Comparison of ENCODE assay signal across 19 mouse cellular contexts in genomic region chr4:44453552-44453951, GRCm38 (mm10).
"Had no signal": no experiment of that assay in that cellular context is flagged by ENCODE, and none has a peak within 500 bp of the region (broad histone marks: within the 10 kb centered on the region; RNA-seq: fewer than 3 reads in every experiment).

No protein-coding gene starts in this region.

- H3K4me1 ChIP-seq: limb, embryonic 13.5 days; liver, embryonic 12.5 days; liver, embryonic 15.5 days; lung, embryonic 15.5 days; megakaryocyte, embryonic 14.5 days had no signal

- H3K9ac ChIP-seq: limb, embryonic 13.5 days; liver, embryonic 12.5 days; liver, embryonic 15.5 days; lung, embryonic 15.5 days; midbrain, embryonic 13.5 days had no signal

- H3K4me2 ChIP-seq: limb, embryonic 13.5 days; liver, embryonic 12.5 days; liver, embryonic 15.5 days; lung, embryonic 15.5 days; midbrain, embryonic 13.5 days had no signal

- DNase-seq: kidney, adult 18-20 months; kidney, adult 9 months; kidney, postnatal 14 days; kidney, postnatal 4 days; liver; lung, adult 18-20 months; lung, postnatal 10 days; lung, postnatal 36 days; thymus, postnatal 25 days had no signal

- H3K27ac ChIP-seq: limb, embryonic 10.5 days; limb, embryonic 13.5 days; liver, embryonic 12.5 days; liver, embryonic 15.5 days; lung, embryonic 15.5 days; midbrain, embryonic 10.5 days; midbrain, embryonic 13.5 days had no signal

- H3K36me3 ChIP-seq: limb, embryonic 10.5 days; limb, embryonic 13.5 days; liver, embryonic 12.5 days; liver, embryonic 15.5 days; lung, embryonic 15.5 days; midbrain, embryonic 10.5 days; midbrain, embryonic 13.5 days had no signal

- H3K4me3 ChIP-seq: limb, embryonic 10.5 days; limb, embryonic 13.5 days; liver, embryonic 12.5 days; liver, embryonic 15.5 days; lung, embryonic 15.5 days; megakaryocyte, embryonic 14.5 days; midbrain, embryonic 10.5 days; midbrain, embryonic 13.5 days; myocyte had no signal

- H3K9me3 ChIP-seq: limb, embryonic 10.5 days; limb, embryonic 13.5 days; liver, embryonic 15.5 days; lung, embryonic 15.5 days; midbrain, embryonic 10.5 days had no signal

- ATAC-seq: liver, embryonic 12.5 days; midbrain, embryonic 13.5 days; midbrain, embryonic 16.5 days had no signal

- H3K27me3 ChIP-seq: limb, embryonic 13.5 days; liver, embryonic 12.5 days; liver, embryonic 15.5 days; lung, embryonic 15.5 days; midbrain, embryonic 13.5 days had no signal
